Mouse (Mus musculus) thymus, postnatal 10 days (tissue): ENCODE results near the gene Bbof1.

Experiments
- DNase-seq, 2 experiments: peaks; one replicate each; pipeline ENCODE4 v3.0.0; 2021; ENCODE audit warnings: low spot score in 2 of 2

The Bbof1 gene

GRCm38 (mm10) chr12:84468701-84469100, 59.8 kb downstream of the Bbof1 start:
- peak in 1 of 2 experiments; percentile 38 for DNase-seq

GRCm38 (mm10) chr12:84478937-84479336, 70.1 kb downstream of the Bbof1 start:
- no peak for DNase-seq

- DNase-seq: no peak
These were observed 72.4 kb downstream of the Bbof1 start for GRCm38 (mm10) chr12:84481251-84481650.

- no peak for DNase-seq
These were observed 74.1 kb downstream of the Bbof1 start for GRCm38 (mm10) chr12:84482778-84483585.

GRCm38 (mm10) chr12:84487324-84488056, 78.6 kb downstream of the Bbof1 start:
- DNase-seq: no peak
